Mouse (Mus musculus) MEL (cell line): Measurements from ENCODE around the gene Phyh. TPM values are rescaled to one million over a fixed set of nuclear protein-coding genes. Genes with fewer than 3 reads are reported as not detected.
A peak's percentile ranks its signal among the peaks of the same experiment; 100 is the strongest.

ENCODE experiments used
- DNase-seq: peaks from one replicate; pipeline ENCODE4 v3.0.0; 2011; ENCODE audit warnings: low read depth, low spot score
- H3K27ac ChIP-seq: 2 replicates; pipeline ENCODE4 v1.5.1; 2012; ENCODE audit warnings: low read depth, mild to moderate bottlenecking, control low read depth, low read length, moderate library complexity; ENCODE audit not compliant: control insufficient read depth
- H3K27me3 ChIP-seq, 2 experiments: fragments of 150-350 bp in 1 of 2; sonication (generic) in 1 of 2; 2 replicates each; pipeline ENCODE4 v1.6.1; 2012; ENCODE audit warnings: low read length in 2 of 2, mild to moderate bottlenecking in 2 of 2, improper control_type of control experiment in 1 of 2, moderate library complexity in 1 of 2; ENCODE audit not compliant: insufficient read depth in 2 of 2, control insufficient read depth in 1 of 2
- H3K36me3 ChIP-seq, 2 experiments: 2 replicates each; pipeline ENCODE4 v1.6.1; 2012 to 2014; ENCODE audit warnings: low read length in 2 of 2, improper control_type of control experiment in 1 of 2, inconsistent platforms in 1 of 2, mild to moderate bottlenecking in 1 of 2; ENCODE audit not compliant: insufficient read depth in 2 of 2, control insufficient read depth in 1 of 2
- H3K4me1 ChIP-seq, 2 experiments: fragments of 150-350 bp in 1 of 2; sonication (generic) in 1 of 2; 2 replicates each; pipeline ENCODE4 v1.6.1; 2012; ENCODE audit warnings: low read length in 2 of 2, improper control_type of control experiment in 1 of 2, mild to moderate bottlenecking in 1 of 2; ENCODE audit not compliant: insufficient read depth in 2 of 2, control insufficient read depth in 1 of 2
- H3K4me3 ChIP-seq, 2 experiments: fragments of 150-350 bp in 1 of 2; sonication (generic) in 1 of 2; 2 replicates each; pipeline ENCODE4 v1.5.1; 2012; ENCODE audit warnings: low read depth in 2 of 2, low read length in 2 of 2, mild to moderate bottlenecking in 2 of 2, moderate library complexity in 2 of 2, control low read depth in 1 of 2, improper control_type of control experiment in 1 of 2; ENCODE audit not compliant: control insufficient read depth in 1 of 2, insufficient read depth in 1 of 2
- H3K79me2 ChIP-seq: 2 replicates; pipeline ENCODE4 v1.6.1; 2012; ENCODE audit warnings: mild to moderate bottlenecking, low read length, moderate library complexity; ENCODE audit not compliant: control insufficient read depth, poor library complexity, insufficient read depth
- H3K9ac ChIP-seq: 2 replicates; pipeline ENCODE4 v1.6.1; 2012; ENCODE audit warnings: low read depth, mild to moderate bottlenecking, control low read depth, low read length, moderate library complexity; ENCODE audit not compliant: control insufficient read depth, poor library complexity, severe bottlenecking
- H3K9me3 ChIP-seq: fragments of 150-350 bp; sonication (generic); replicated peaks from 2 replicates; pipeline ENCODE4 v1.6.1; 2012; ENCODE audit warnings: mild to moderate bottlenecking, low read length, improper control_type of control experiment, moderate library complexity; ENCODE audit not compliant: insufficient read depth
- BHLHE40 ChIP-seq: IDR thresholded peaks from 2 replicates; pipeline ENCODE4 v1.6.1; 2012; ENCODE audit warnings: low read depth, mild to moderate bottlenecking, inconsistent platforms, low read length, improper control_type of control experiment, borderline replicate concordance
- CHD1 ChIP-seq: IDR thresholded peaks from 2 replicates; pipeline ENCODE4 v1.6.1; 2012; ENCODE audit warnings: low read depth, mild to moderate bottlenecking, inconsistent platforms, low read length, improper control_type of control experiment
- CTCF ChIP-seq, 3 experiments: IDR thresholded peaks in 2 of 3; conservative IDR thresholded peaks in 1 of 3; 2 replicates each; pipeline ENCODE4 v1.5.1; 2011 to 2012; ENCODE audit warnings: low read length in 3 of 3, low read depth in 2 of 3, mild to moderate bottlenecking in 2 of 3, improper control_type of control experiment in 1 of 3, inconsistent platforms in 1 of 3, mixed read lengths in 1 of 3, moderate library complexity in 1 of 3; ENCODE audit not compliant: control insufficient read depth in 1 of 3, insufficient read depth in 1 of 3, poor library complexity in 1 of 3, severe bottlenecking in 1 of 3
- E2F4 ChIP-seq: IDR thresholded peaks from 2 replicates; pipeline ENCODE4 v1.6.1; 2011; ENCODE audit warnings: low read depth, low read length, improper control_type of control experiment, borderline replicate concordance
- ELF1 ChIP-seq: IDR thresholded peaks from 2 replicates; pipeline ENCODE4 v1.6.1; 2014; ENCODE audit warnings: low read depth, mild to moderate bottlenecking, inconsistent platforms, low read length, improper control_type of control experiment, moderate library complexity
- GATA1 ChIP-seq: IDR thresholded peaks from 2 replicates; pipeline ENCODE4 v1.6.1; 2011; ENCODE audit warnings: low read depth, low read length, improper control_type of control experiment
- MAFK ChIP-seq: IDR thresholded peaks from 2 replicates; pipeline ENCODE4 v1.6.1; 2011; ENCODE audit warnings: low read depth, mild to moderate bottlenecking, low read length, improper control_type of control experiment, borderline replicate concordance
- MEF2A ChIP-seq: IDR thresholded peaks from 2 replicates; pipeline ENCODE4 v1.6.1; 2014; ENCODE audit warnings: low read depth, mild to moderate bottlenecking, inconsistent platforms, low read length, improper control_type of control experiment; ENCODE audit not compliant: poor library complexity, insufficient replicate concordance, severe bottlenecking; ENCODE audit errors: extremely low read depth
- MYB ChIP-seq: IDR thresholded peaks from 2 replicates; pipeline ENCODE4 v1.6.1; 2011; ENCODE audit warnings: mild to moderate bottlenecking, low read depth, low read length, improper control_type of control experiment
- MYC ChIP-seq: IDR thresholded peaks from 2 replicates; pipeline ENCODE4 v1.6.1; 2011; ENCODE audit warnings: low read depth, mild to moderate bottlenecking, low read length, improper control_type of control experiment, moderate library complexity
- NRF1 ChIP-seq: IDR thresholded peaks from 2 replicates; pipeline ENCODE4 v1.6.1; 2014; ENCODE audit warnings: low read depth, mild to moderate bottlenecking, inconsistent platforms, low read length, improper control_type of control experiment, moderate library complexity; ENCODE audit not compliant: poor library complexity, insufficient read depth, severe bottlenecking
- POLR2AphosphoS5 ChIP-seq: IDR thresholded peaks from 2 replicates; pipeline ENCODE4 v1.6.1; 2012; ENCODE audit warnings: low read depth, borderline replicate concordance, mild to moderate bottlenecking, inconsistent platforms, low read length, moderate library complexity, mixed read lengths
- TBP ChIP-seq: IDR thresholded peaks from 2 replicates; pipeline ENCODE4 v1.8.0; 2011; ENCODE audit warnings: low read depth, low read length, improper control_type of control experiment
- ZC3H11A ChIP-seq: IDR thresholded peaks from 2 replicates; pipeline ENCODE4 v1.6.1; 2012; ENCODE audit warnings: low read depth, mild to moderate bottlenecking, inconsistent platforms, low read length, improper control_type of control experiment
- ZNF384 ChIP-seq: IDR thresholded peaks from 2 replicates; pipeline ENCODE4 v1.6.1; 2012; ENCODE audit warnings: low read depth, mild to moderate bottlenecking, inconsistent platforms, low read length, improper control_type of control experiment
- polyA plus RNA-seq, 2 experiments: library from polyadenylated mRNA; stranded (reverse) in 1 of 2; unstranded in 1 of 2; fragments of >175 nt in 1 of 2; fragments of >200 nt in 1 of 2; gene quantifications; 2 replicates each; pipeline versions ENCODE4 v1.2.1 to v1.2.4; 2012; ENCODE audit warnings: low replicate concordance in 2 of 2, low read depth in 1 of 2; ENCODE audit not compliant: insufficient read length in 2 of 2, insufficient read depth in 1 of 2, missing spikeins in 1 of 2
- total RNA-seq: library from RNA; depleted of rRNA; stranded (reverse); fragments of 300-350 nt; gene quantifications from 2 replicates; pipeline ENCODE4 v1.2.3, GENCODE M21; 2012

Gene Phyh
- total and polyA plus RNA-seq, 3 experiments = not detected

- H3K79me2 ChIP-seq = no peaks in the 10 kb centered on the region
- H3K9me3 ChIP-seq = no peaks in the 10 kb centered on the region
- H3K9ac ChIP-seq = no peak overlapping the region
- no peaks in the 10 kb centered on the region for H3K36me3 ChIP-seq
- TF ChIP-seq CHD1 = no peak
- TF ChIP-seq TBP = no peak
- no peak for TF ChIP-seq NRF1
- TF ChIP-seq ZC3H11A = no peak
- no peak for TF ChIP-seq POLR2AphosphoS5
- no peak for TF ChIP-seq MYC
- no peak for TF ChIP-seq MYB
- TF ChIP-seq BHLHE40 = no peak
- no peak for TF ChIP-seq E2F4
- no peak for TF ChIP-seq ZNF384
- no peak for TF ChIP-seq ELF1
- no peak for TF ChIP-seq CTCF (IDR thresholded peaks at IDR 0.05 in 2 of 3, conservative IDR thresholded peaks at IDR 0.05 in 1 of 3; ENCODE audit: control insufficient read depth in 1 of 3, insufficient read depth in 1 of 3, low read depth in 2 of 3, low read length in 3 of 3, poor library complexity in 1 of 3, severe bottlenecking in 1 of 3)
- no peak for DNase-seq
- peaks cover 0 to 3% of the 10 kb centered on the region in 2 experiments; a peak in 2 of 4 replicates for H3K4me1 ChIP-seq
- H3K27ac ChIP-seq = no peak overlapping the region
- H3K4me3 ChIP-seq = no peak overlapping the region
- 0 out of 4 replicates have a peak, but pooled peaks cover 0 to 2% of the 10 kb centered on the region in 2 experiments for H3K27me3 ChIP-seq
Measured at GRCm38 (mm10) chr2:4921019-4921418, 2.2 kb downstream of the Phyh start.

- Histone ChIP-seq H3K4me1 (no peaks in the 10 kb centered on the region; a peak in 1 of 4 replicates), H3K27ac (no peak overlapping the region), H3K9me3 (no peaks in the 10 kb centered on the region), H3K27me3 (0 out of 4 replicates have a peak, but pooled peaks cover 0 to 2% of the 10 kb centered on the region in 2 experiments), H3K36me3 (no peaks in the 10 kb centered on the region), H3K79me2 (no peaks in the 10 kb centered on the region), H3K4me3 (0 out of 4 replicates have a peak overlapping the region, but pooled peaks of 1 of the 2 experiments have one; percentile 20)
- no peak for TF ChIP-seq POLR2AphosphoS5
- no peak for TF ChIP-seq MAFK
- no peak for TF ChIP-seq GATA1
- TF ChIP-seq MEF2A = no peak
- TF ChIP-seq, all 39 proteins: peak for 0
- no peak for DNase-seq
- no peak overlapping the region for H3K9ac ChIP-seq
Measured at GRCm38 (mm10) chr2:4922476-4923164, 3.8 kb downstream of the Phyh start.
